Mouse (Mus musculus) heart, adult 2 months (tissue): Measurements from ENCODE around the gene Plk4.
"Not testable (repeated sequence)": the region's sequence is repeated elsewhere in the genome, so short reads cannot be mapped to it uniquely, and the experiment has no call there.

ENCODE experiments used
- CTCF ChIP-seq: fragments of 200-600 bp; IDR thresholded peaks from 2 replicates; pipeline ENCODE4 v1.8.1; 2022; ENCODE audit warnings: antibody characterized with exemption, mild to moderate bottlenecking, moderate library complexity
- POLR2A ChIP-seq: fragments of 200-500 bp; IDR thresholded peaks from 2 replicates; pipeline ENCODE4 v1.6.1; 2011; ENCODE audit warnings: mild to moderate bottlenecking, low read depth, low read length, control low read depth; ENCODE audit not compliant: insufficient read depth

- TF ChIP-seq CTCF, POLR2A: not testable (repeated sequence)
These were observed 53.4 kb downstream of the Plk4 start for GRCm38 (mm10) chr3:40853123-40853738.
